Mouse (Mus musculus) MEL (cell line): ENCODE measurements around the gene Ubp1. TPM values are rescaled to one million over a fixed set of nuclear protein-coding genes. Genes with fewer than 3 reads are reported as not detected.

Source experiments
- DNase-seq: peaks from one replicate; pipeline ENCODE4 v3.0.0; 2011; ENCODE audit warnings: low read depth, low spot score
- H3K27ac ChIP-seq: 2 replicates; pipeline ENCODE4 v1.5.1; 2012; ENCODE audit warnings: low read depth, mild to moderate bottlenecking, control low read depth, low read length, moderate library complexity; ENCODE audit not compliant: control insufficient read depth
- H3K27me3 ChIP-seq, 2 experiments: fragments of 150-350 bp in 1 of 2; sonication (generic) in 1 of 2; 2 replicates each; pipeline ENCODE4 v1.6.1; 2012; ENCODE audit warnings: low read length in 2 of 2, mild to moderate bottlenecking in 2 of 2, improper control_type of control experiment in 1 of 2, moderate library complexity in 1 of 2; ENCODE audit not compliant: insufficient read depth in 2 of 2, control insufficient read depth in 1 of 2
- H3K36me3 ChIP-seq, 2 experiments: 2 replicates each; pipeline ENCODE4 v1.6.1; 2012 to 2014; ENCODE audit warnings: low read length in 2 of 2, improper control_type of control experiment in 1 of 2, inconsistent platforms in 1 of 2, mild to moderate bottlenecking in 1 of 2; ENCODE audit not compliant: insufficient read depth in 2 of 2, control insufficient read depth in 1 of 2
- H3K4me1 ChIP-seq, 2 experiments: fragments of 150-350 bp in 1 of 2; sonication (generic) in 1 of 2; 2 replicates each; pipeline ENCODE4 v1.6.1; 2012; ENCODE audit warnings: low read length in 2 of 2, improper control_type of control experiment in 1 of 2, mild to moderate bottlenecking in 1 of 2; ENCODE audit not compliant: insufficient read depth in 2 of 2, control insufficient read depth in 1 of 2
- H3K4me3 ChIP-seq, 2 experiments: fragments of 150-350 bp in 1 of 2; sonication (generic) in 1 of 2; 2 replicates each; pipeline ENCODE4 v1.5.1; 2012; ENCODE audit warnings: low read depth in 2 of 2, low read length in 2 of 2, mild to moderate bottlenecking in 2 of 2, moderate library complexity in 2 of 2, control low read depth in 1 of 2, improper control_type of control experiment in 1 of 2; ENCODE audit not compliant: control insufficient read depth in 1 of 2, insufficient read depth in 1 of 2
- H3K79me2 ChIP-seq: 2 replicates; pipeline ENCODE4 v1.6.1; 2012; ENCODE audit warnings: mild to moderate bottlenecking, low read length, moderate library complexity; ENCODE audit not compliant: control insufficient read depth, poor library complexity, insufficient read depth
- H3K9ac ChIP-seq: 2 replicates; pipeline ENCODE4 v1.6.1; 2012; ENCODE audit warnings: low read depth, mild to moderate bottlenecking, control low read depth, low read length, moderate library complexity; ENCODE audit not compliant: control insufficient read depth, poor library complexity, severe bottlenecking
- H3K9me3 ChIP-seq: fragments of 150-350 bp; sonication (generic); replicated peaks from 2 replicates; pipeline ENCODE4 v1.6.1; 2012; ENCODE audit warnings: mild to moderate bottlenecking, low read length, improper control_type of control experiment, moderate library complexity; ENCODE audit not compliant: insufficient read depth
- CTCF ChIP-seq, 3 experiments: IDR thresholded peaks in 2 of 3; conservative IDR thresholded peaks in 1 of 3; 2 replicates each; pipeline ENCODE4 v1.5.1; 2011 to 2012; ENCODE audit warnings: low read length in 3 of 3, low read depth in 2 of 3, mild to moderate bottlenecking in 2 of 3, improper control_type of control experiment in 1 of 3, inconsistent platforms in 1 of 3, mixed read lengths in 1 of 3, moderate library complexity in 1 of 3; ENCODE audit not compliant: control insufficient read depth in 1 of 3, insufficient read depth in 1 of 3, poor library complexity in 1 of 3, severe bottlenecking in 1 of 3
- ELF1 ChIP-seq: IDR thresholded peaks from 2 replicates; pipeline ENCODE4 v1.6.1; 2014; ENCODE audit warnings: low read depth, mild to moderate bottlenecking, inconsistent platforms, low read length, improper control_type of control experiment, moderate library complexity
- ETS1 ChIP-seq: IDR thresholded peaks from 2 replicates; pipeline ENCODE4 v1.6.1; 2012; ENCODE audit warnings: low read depth, mild to moderate bottlenecking, inconsistent platforms, low read length, improper control_type of control experiment, moderate library complexity
- HCFC1 ChIP-seq: IDR thresholded peaks from 2 replicates; pipeline ENCODE4 v1.6.1; 2012; ENCODE audit warnings: low read depth, mild to moderate bottlenecking, inconsistent platforms, low read length, improper control_type of control experiment, moderate library complexity
- RAD21 ChIP-seq: IDR thresholded peaks from 2 replicates; pipeline ENCODE4 v1.6.1; 2011; ENCODE audit warnings: mild to moderate bottlenecking, low read depth, low read length, improper control_type of control experiment
- SIN3A ChIP-seq: IDR thresholded peaks from 2 replicates; pipeline ENCODE4 v1.6.1; 2012; ENCODE audit warnings: low read length, improper control_type of control experiment, inconsistent platforms
- SMC3 ChIP-seq: IDR thresholded peaks from 2 replicates; pipeline ENCODE4 v1.6.1; 2011; ENCODE audit warnings: low read depth, low read length, improper control_type of control experiment
- USF1 ChIP-seq: IDR thresholded peaks from 2 replicates; pipeline ENCODE4 v1.6.1; 2014; ENCODE audit warnings: low read depth, mild to moderate bottlenecking, inconsistent platforms, low read length, improper control_type of control experiment, moderate library complexity
- ZC3H11A ChIP-seq: IDR thresholded peaks from 2 replicates; pipeline ENCODE4 v1.6.1; 2012; ENCODE audit warnings: low read depth, mild to moderate bottlenecking, inconsistent platforms, low read length, improper control_type of control experiment
- polyA plus RNA-seq, 2 experiments: library from polyadenylated mRNA; stranded (reverse) in 1 of 2; unstranded in 1 of 2; fragments of >175 nt in 1 of 2; fragments of >200 nt in 1 of 2; gene quantifications; 2 replicates each; pipeline versions ENCODE4 v1.2.1 to v1.2.4; 2012; ENCODE audit warnings: low replicate concordance in 2 of 2, low read depth in 1 of 2; ENCODE audit not compliant: insufficient read length in 2 of 2, insufficient read depth in 1 of 2, missing spikeins in 1 of 2
- total RNA-seq: library from RNA; depleted of rRNA; stranded (reverse); fragments of 300-350 nt; gene quantifications from 2 replicates; pipeline ENCODE4 v1.2.3, GENCODE M21; 2012

Gene Ubp1
- total and polyA plus RNA-seq, 3 experiments, result 46.4 to 95.5 (median 60.8) TPM

- H3K79me2 ChIP-seq, result no peaks in the 10 kb centered on the region
- no peaks in the 10 kb centered on the region for H3K9me3 ChIP-seq
- no peaks in the 10 kb centered on the region for H3K36me3 ChIP-seq
- no peak overlapping the region for H3K27ac ChIP-seq
- H3K27me3 ChIP-seq, result no peaks in the 10 kb centered on the region
- H3K4me1 ChIP-seq, result peaks cover 4 to 9% of the 10 kb centered on the region in 2 experiments; a peak in 3 of 4 replicates
- no peak overlapping the region for H3K4me3 ChIP-seq
- TF ChIP-seq USF1 (0 out of 2 replicates have a peak, but pooled peaks have one; percentile 30), ZC3H11A (no peak)
- DNase-seq, result no peak
- H3K9ac ChIP-seq, result no peak overlapping the region
Measured at GRCm38 (mm10) chr9:113984946-113985620, 54.3 kb downstream of the Ubp1 start.

- Histone ChIP-seq H3K9me3 (no peaks in the 10 kb centered on the region), H3K9ac (no peak overlapping the region), H3K4me1 (no peaks in the 10 kb centered on the region; a peak in 1 of 4 replicates), H3K27ac (no peak overlapping the region), H3K36me3 (no peaks in the 10 kb centered on the region), H3K27me3 (no peaks in the 10 kb centered on the region), H3K79me2 (no peaks in the 10 kb centered on the region), H3K4me3 (no peak overlapping the region)
- TF ChIP-seq CTCF (IDR thresholded peaks at IDR 0.05 in 2 of 3, conservative IDR thresholded peaks at IDR 0.05 in 1 of 3; ENCODE audit: control insufficient read depth in 1 of 3, insufficient read depth in 1 of 3, low read depth in 2 of 3, low read length in 3 of 3, poor library complexity in 1 of 3, severe bottlenecking in 1 of 3), result peak; percentile 83 to 97 (median 92)
- no peak for TF ChIP-seq ELF1
- peak; percentile 61 for TF ChIP-seq ZC3H11A
- TF ChIP-seq HCFC1, result no peak
- no peak for TF ChIP-seq SIN3A
- TF ChIP-seq RAD21, result peak; percentile 85
- peak; percentile 89 for TF ChIP-seq SMC3
- no peak for TF ChIP-seq ETS1
- DNase-seq, result peak; percentile 89
Measured at GRCm38 (mm10) chr9:113990547-113991248, 60.0 kb downstream of the Ubp1 start.

GRCm38 (mm10) chr9:113992810-113993209, 62.1 kb downstream of the Ubp1 start:
- no peaks in the 10 kb centered on the region for H3K27me3 ChIP-seq
- no peak overlapping the region for H3K4me3 ChIP-seq
- no peaks in the 10 kb centered on the region for H3K79me2 ChIP-seq
- H3K9ac ChIP-seq, result no peak overlapping the region
- no peaks in the 10 kb centered on the region for H3K4me1 ChIP-seq
- H3K9me3 ChIP-seq, result no peaks in the 10 kb centered on the region
- H3K27ac ChIP-seq, result no peak overlapping the region
- no peak for DNase-seq
- no peak for TF ChIP-seq SMC3
- no peaks in the 10 kb centered on the region for H3K36me3 ChIP-seq
